Mouse (Mus musculus) embryo, embryonic 11 days (tissue): Measurements from ENCODE around the gene Sdsl.

Source experiments
- DNase-seq: peaks from one replicate; pipeline ENCODE4 v3.0.0-alpha.2; 2015

Gene Sdsl

DNA sequence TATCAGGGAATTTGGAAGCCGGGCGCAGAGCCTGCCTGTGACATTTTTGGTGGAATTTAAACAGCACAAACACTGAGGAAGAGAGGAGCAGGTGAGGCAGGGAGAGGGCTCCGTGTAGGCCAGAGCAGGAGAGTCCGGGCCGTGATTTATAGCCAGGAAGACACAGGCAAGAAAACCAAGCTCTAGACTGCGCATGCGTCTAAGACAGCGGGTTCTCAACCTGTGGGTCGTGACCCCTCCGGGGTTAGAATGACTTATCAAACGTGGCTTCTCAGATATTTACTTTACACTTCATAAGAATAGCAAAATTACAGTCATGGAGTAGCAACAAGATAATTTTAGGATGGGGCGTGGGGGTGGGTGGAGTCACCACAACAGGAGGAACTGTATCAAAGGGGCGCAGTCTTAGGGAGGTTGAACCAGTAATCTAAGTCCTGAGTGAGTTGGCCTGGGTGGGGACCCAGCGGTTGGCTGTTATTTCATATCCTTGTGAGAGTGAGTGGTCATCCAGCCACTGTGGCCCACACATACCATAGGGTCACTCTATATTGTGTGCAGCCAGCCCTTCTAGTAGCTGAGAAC, 17.8 kb downstream of the Sdsl start:
- DNase-seq, result no peak

DNA sequence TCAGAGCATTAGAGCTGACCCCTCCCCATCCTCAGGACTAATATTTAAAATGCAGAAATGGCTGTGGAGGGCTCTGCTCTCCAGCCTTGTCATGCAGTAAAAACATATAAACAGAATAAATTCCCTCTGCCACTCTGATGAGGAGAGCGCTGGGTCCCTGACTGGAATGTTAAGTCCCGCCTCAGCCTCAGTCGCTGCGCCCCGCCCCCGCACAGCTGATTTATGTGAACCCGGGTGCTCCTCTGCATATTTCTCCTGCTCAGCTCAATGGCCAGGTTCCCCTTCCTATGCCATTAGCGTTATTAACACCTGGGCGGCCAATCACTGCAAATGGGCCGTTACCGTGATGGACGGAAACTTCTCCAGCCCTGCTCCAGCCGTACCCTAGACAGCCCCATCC, 25.3 kb downstream of the Sdsl start:
- DNase-seq, result no peak

DNA sequence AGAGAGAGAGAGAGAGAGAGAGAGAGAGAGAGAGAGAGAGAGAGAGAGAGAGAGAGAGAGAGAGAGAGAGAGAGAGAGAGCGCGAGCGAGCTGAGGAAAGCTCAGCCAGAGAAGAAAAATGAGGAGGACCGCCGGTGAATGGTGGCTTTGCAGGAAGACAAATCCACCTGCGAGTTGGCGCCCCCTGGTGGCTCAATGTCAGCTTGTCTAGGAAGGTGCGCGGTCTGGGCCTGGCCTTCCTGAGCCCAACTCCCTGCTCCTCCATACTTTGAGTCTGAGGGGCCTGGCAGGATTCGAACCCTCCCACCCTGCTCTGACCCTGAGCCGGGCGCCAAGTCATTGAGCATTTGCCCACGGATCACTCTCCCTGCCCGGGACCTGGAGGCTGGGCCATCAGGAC, 31.9 kb downstream of the Sdsl start:
- peak; percentile 94 for DNase-seq

DNA sequence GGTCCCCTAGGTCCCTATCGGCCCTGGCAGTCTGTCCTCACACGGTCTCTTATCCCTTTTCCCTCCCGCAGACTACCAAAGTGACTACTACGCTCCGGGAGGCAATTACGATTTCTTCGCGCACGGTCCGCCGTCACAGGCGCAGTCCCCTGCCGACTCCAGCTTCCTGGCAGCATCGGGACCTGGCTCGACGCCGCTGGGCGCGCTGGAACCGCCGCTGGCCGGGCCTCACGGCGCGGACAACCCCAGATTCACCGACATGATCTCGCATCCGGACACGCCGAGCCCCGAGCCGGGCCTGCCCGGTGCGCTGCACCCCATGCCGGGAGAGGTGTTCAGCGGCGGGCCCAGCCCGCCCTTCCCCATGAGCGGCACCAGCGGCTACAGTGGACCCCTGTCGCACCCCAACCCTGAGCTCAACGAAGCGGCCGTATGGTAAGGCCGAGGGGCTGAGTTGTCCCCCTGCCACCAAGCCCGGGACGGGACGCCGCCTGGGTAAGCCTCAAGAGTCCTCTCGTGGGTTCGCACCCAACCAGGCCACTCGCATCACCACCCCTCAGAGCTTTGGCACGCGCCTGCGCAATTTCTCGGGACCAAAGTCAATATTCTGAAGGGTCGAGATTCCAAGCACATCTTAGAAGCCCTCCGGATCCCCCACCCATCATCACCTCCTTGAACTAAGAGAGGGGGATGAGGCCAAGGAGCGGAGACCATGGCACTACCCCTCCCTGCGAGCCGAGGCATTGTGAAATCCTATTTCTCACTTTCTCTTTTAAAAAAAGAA, 32.5 kb downstream of the Sdsl start:
- DNase-seq, result no peak

DNA sequence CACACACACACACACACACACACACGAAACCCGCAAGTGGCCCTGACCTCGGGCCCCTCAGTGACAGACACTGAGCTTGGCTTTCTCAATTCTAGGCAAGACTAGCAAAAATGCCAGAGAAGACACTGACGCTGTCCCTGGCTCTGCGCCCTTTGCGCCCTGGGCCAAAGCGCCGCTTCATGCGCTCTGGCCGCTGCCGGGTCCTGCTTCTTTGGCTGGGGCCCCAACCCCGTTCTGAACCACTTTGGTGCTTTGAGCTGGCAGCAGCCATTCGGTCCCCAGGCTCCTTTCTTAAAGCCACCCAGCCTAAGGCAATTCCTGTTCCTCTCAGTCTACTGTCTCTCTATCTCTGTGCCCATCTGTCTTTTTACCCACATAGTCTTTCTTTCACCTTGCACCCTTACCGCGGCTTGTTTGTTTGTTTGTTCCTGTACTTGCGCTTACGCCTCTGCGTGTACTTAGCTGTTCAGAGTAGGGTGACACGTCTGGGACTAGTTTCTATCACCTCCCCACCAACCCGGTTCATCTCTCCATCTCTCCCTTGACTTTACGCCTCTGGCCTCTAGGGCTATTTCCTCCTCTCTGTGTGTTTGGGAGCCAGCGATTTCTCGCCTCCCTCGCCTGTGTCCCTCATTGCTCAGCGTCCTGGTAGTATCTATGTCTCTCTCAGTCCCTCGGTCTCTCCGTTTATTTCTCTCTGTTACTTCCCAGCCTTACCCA, 33.5 kb downstream of the Sdsl start:
- DNase-seq, result no peak

DNA sequence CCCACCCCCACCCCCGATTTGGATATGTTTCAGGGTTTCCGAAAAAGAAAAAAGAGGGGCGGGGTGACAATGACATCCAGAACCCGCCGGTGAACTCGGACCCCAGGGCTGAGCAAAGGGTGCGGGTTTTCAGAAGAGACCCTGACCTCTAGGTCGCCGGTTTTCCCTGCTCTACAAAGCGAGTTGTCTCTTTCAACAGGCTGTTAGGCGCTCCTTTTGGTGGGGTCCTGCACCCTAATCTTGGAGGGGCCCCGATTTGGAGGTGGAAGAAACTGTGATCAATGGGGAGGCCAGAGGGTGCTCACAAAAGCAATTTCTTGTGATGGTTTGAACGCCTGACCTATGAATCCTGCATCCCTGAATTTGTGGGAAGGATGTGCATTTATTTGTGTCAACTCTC, 34.1 kb downstream of the Sdsl start:
- DNase-seq, result no peak

DNA sequence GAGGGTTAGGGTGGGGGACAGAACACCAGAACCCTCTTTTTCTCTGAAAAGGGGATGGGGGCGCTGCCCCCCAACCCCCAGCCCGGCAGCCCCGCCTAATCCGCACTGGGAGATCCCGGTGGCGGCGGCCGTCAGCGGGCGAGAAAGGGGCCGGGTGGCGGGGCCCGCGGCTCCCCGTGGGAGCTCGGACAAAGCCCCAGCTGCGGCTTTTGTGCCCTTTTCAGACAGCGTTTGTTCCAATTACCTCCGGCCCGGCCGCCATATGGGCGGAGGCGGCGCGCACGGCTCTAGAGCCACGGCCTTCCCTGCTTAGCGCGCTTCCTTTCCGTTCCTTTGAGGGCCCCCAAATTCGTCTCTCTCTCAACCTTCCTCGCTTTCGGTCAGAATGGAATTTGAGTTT, 34.6 kb downstream of the Sdsl start:
- peak; percentile 81 for DNase-seq

DNA sequence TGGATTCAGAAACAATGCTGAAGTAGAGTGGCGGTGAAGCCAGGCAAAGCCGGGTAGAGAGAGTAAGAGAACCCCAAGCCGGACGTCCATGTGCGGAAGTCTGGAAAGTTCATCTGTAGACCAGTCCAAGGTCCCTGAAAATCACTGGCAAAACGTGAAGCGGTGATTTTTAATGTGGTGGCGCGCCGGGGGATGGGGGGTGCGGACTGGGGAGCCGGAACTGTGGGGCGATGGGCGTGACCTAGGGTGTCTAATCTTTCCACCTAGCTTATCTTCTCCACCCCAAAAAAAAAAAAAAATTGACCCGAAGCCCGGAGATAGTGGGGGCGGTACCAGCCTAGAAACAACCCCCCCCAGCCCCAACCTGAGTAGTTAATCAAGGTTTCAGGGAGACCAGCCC, 35.1 kb downstream of the Sdsl start:
- DNase-seq, result peak; percentile 48

DNA sequence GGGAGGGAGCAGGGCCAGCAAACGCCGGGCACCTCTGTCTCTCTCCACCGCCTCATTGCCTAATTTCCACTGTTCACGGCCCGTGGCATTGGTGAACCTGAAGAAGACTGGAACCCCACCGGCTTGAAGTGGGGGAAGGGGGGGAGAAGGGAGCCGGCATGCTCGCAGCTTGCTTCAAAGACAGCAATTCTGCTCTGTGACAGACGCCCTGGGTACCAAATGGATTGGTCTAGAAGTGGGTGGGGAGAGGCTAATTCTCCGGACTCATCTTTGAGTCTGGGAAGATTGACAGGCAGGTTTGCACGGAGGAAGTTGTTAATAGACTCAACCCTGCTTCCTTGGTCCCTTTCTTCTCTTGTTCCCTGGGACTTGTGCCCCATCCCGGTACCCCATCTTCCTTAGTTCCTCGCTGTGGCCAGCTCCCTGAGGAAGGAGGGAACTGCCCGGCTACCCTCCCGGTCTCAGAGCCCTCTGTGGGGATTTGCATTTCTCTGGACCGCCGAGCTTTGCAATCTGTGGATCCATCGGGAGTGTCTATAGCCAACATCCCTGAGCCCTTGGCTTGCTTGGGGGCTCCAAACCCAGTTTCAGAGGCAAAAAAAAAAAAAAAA, 35.6 kb downstream of the Sdsl start:
- peak; percentile 49 for DNase-seq

DNA sequence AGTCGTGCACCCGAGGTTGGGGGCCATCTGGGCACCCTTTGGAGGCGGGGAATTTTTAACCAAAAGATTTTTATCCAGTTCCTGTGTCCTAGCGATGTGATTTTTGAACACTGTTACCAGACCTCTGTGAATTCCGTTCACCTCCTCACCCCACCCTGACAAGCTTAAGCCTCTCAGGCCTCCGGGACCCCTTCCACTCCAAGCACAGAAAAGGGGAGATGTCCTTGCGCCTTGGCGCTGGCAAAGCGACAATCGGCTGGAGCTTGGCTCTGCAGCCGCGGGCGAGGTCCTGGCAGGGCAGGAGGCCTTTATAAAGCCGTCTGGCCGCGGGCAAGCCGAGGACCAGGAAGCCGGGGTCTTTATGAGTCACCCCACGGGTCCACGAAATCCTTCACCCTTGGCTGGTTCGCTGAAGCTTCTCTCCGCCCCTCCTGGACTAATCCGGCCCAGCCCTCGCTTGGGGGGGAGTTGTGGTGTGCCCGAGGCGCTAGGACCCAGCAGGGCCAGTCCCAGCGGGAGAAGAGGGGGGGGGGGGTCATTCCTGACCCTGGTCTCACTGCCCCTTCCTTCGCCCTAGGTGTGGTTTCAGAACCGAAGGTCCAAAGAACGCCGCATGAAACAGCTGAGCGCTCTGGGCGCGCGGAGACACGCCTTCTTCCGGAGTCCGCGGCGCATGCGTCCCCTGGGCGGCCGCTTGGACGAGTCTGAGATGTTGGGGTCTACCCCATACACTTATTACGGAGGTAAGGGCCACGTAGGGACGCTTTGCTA, 36.7 kb downstream of the Sdsl start:
- DNase-seq, result peak; percentile 71

DNA sequence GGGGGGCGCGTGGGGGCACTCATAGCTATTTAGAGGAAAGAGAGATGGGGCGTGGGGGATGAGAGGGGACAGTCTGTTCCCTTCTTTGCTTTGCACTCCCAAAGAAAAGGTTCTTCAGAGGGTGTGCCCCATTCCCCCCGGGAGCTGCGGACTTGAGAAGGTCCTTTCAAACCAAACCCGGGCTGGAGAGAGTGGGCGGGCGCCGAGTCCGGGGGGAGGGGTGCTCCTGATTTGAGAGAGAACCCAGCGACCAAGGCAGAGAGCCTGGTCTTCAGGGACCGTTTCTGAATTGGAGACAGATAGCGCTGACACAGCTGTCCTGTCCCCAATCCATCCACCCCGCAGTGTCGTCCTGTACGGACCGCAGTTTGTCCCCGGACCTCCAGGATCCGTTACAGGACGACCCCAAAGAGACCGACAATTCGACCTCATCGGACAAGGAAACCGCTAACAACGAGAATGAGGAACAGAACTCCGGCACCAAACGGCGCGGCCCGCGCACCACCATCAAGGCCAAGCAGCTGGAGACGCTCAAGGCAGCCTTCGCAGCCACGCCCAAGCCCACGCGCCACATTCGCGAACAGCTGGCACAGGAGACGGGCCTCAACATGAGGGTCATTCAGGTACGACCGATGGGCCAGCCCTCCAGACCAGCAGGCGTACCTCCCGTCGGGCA, 37.5 kb downstream of the Sdsl start:
- peak; percentile 43 for DNase-seq

DNA sequence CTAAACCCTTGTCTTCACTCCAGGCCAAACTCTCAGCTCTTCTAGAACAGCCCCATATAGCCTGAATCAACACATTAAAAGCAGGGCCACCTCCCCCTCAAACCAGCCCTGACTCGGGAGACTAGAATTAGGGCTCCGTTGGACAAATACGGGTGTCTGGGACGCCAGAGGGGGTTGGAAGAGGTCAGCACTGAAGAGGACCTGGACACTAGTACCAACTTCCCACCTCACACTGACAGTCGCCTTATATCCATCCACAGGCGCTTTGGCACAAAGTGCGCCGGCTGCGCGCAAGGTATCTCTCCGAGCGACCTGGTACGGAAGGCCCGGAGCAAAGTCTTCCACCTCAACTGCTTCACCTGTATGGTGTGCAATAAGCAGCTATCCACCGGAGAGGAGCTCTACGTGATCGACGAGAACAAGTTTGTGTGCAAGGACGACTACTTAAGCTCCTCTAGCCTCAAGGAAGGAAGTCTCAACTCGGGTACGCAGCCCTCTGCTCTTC, 38.3 kb downstream of the Sdsl start:
- no peak for DNase-seq

DNA sequence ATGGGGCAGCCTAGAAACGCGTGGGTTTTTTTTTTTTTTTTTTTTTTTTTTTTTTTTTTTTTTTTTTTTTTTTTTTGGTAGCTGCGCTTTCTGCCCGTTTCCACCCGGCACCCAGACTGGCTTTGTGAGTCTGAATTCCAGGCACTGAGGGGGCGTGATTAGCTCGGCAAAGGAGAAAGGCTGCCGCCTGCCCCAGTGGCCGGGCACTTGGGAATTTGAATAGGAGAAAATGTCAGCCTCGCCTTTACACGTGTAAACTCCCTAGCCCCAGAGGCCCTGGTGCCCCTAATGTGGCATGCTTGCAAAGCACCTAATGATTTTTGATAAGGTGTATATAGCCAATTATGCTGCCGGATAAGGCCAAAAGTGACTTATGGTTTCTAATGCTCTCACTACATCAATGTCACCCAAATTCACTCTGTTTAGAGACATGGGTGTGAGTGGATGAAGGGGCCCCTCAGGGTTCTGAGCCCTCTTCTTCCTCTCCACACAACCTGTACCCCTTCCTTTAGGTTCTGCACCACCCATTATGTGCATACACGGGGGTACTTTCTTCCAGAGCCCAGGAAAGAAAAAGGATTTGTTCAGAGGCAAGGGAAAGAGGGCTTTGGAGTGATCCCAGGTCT, 39.4 kb downstream of the Sdsl start:
- DNase-seq, result peak; percentile 53

DNA sequence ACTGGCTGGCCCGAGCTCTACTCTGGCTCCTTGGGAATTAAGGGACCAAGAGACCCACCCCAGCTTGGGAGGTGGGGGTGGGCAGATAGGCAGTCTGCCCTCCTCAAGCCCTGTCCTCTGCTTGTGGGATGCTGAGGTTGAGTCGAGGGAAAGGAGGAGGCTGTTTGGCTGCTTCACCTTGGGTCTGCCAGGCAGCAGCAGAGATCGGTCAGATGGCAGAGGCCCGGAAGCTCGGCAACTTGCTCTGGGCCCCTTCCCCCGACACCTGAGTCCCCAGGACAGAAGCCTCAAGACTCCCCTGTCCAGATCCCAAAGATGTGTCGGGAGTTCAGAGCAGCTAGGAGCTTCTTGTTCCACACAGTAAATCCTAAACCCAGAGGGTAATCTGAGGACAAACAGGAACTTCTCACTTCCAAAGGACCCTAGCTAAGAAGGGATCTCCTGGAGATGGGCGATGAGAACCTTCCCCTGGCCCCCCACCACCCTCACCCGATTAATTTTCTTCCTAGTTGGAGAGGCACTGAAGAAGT, 40.1 kb downstream of the Sdsl start:
- DNase-seq, result no peak

DNA sequence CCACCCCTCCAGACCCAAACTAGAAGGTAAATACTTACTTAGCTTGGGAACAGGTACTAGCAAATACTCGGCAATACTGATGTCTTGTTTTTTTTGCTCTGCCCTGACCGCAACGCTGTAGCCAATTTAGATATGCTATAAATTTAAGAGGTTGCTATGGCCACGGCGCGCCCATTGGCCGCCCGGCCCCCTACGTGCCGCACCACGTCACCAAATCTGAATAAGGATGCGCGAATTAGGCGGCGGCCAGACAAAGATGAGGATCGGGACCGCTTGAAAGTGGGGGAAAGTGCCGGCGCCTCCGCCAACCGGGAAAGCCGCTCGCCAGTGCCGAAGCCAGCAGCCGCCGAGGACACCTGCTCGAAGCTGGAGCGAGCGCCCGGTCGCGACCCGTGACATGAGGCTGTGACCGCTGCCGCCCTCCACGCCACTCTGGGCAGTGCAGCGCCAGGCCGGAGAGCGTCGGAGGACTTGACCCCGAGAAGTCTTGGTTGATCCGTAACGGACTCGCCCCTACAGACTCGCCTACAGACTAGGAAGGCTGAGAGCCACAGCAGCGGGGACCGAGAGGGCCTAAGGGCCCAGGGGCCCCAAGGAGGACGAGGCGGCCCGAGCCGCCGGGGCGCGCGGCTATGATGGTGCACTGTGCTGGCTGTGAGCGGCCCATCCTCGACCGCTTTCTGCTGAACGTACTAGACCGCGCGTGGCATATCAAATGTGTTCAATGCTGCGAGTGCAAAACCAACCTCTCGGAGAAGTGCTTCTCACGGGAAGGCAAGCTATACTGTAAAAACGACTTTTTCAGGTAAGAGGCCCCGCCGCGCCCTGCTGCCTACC, 40.7 kb downstream of the Sdsl start, which contains the start of gene Lhx5:
TSS of gene Lhx5 (plus strand) at position 51 of the 837 bp plus-strand sequence.
- peak; percentile 74 for DNase-seq

DNA sequence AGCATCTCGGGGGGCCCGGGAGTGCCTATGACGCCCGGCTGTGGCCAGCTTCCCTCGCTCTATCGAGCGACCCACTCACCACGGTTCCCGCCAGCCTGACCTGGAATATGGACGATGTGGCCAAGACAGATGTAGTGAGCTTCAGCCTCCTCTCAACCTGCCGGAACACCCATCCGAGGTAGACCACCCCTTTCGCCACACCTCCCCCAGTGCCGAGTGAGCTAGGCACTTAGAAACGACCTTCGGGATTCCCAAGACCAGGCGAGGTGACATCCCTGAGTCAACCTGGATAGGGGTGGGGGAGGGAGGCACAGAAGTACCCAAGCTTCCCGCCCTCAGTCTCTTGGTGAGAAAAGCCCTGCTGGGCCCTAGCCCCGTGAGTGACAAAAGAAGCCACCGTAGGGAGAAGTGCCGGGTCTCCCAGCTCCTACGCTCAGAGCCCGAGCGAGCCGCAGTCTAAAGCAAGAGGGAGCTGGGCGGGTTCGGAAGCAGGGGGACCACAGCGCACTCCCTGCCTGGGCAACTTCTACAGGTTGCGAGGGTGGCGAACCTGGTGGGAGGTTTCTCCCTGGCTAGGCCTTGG, 41.5 kb downstream of the Sdsl start:
- DNase-seq, result peak; percentile 64

DNA sequence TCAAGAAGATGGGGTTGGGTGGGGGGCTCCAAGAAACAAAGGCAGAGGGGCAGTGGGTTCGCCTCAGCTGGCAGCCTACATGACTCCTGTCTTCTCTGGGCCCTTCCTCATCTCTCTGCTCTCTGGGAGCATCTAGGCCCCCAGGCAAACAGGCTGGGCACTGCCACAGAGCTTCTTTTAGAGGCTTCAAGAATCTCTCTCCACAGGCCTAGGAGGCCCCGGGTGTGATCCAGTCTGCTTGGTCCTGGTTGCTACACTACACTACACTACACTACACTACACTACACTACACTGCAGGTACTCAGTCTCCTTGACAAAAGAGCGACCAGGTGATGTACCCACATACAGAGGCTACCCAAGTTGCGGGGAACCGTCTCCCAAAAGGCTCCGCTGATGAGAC, 42.9 kb downstream of the Sdsl start:
- no peak for DNase-seq

DNA sequence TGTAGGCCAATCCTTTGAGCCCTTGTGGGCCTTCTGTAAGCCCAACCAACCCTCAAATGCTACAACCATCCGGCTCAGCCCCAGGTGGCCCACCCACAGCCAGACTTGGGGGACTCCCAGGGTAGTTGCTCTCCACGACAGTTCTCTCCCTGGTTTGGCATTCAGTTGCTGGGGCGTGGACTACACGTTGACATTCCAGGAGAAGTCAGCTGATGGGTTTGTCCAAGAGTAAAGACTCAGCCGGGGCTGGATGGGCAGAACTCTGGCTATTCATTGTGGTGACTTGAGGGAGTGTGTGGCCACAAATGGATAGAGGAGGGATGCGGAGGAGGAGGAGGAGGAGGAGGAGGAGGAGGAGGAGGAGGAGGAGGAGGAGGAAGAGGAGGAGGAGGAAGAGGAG, 43.6 kb downstream of the Sdsl start:
- DNase-seq, result no peak

DNA sequence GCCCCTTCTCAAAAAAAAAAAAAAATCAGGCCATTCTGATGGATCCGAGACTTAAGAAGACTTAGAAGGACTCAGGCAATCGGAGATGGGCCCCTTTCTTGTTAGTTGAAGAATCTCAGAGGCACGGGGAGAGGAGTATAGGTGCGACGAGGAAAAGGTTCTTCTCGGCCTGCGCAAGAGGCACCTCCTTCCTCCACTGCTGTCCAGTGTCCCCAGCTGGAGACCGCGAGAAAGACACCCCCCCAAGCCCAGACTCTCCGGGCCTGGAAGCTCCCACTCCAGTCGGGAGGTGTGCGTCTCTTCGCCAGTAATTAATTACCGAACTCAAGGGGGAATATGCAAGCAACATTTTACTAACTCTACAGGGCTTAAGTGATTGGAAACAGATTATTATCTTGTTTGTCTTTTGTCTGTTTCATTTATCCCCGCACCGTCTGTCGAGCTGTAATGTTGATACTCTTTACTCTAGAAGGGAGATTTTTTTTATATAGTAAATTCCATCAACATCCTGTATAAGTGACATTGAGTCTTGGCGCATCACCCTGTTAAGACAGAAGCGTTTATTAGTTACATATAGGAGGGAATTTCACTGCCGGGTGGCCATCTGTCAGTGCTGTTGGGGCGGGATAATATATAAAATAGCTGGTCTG, 44.3 kb downstream of the Sdsl start:
- no peak for DNase-seq
